Mouse (Mus musculus) activated CD4-positive, CD25-positive, alpha-beta regulatory T cell, adult 4 months (primary cell): ENCODE data around the gene Atp6v0c. TPM values are rescaled to one million over a fixed set of nuclear protein-coding genes. Genes with fewer than 3 reads are reported as not detected.

Source experiments
- ATAC-seq: one replicate; pipeline ENCODE4 v1.8.0; 2017
- polyA plus RNA-seq, 2 experiments: library from polyadenylated mRNA; unstranded; fragments of 100-300 nt; shearing (Covaris generic); gene quantifications; one replicate each; pipeline ENCODE4 v1.2.1; 2017

Atp6v0c gene
- polyA plus RNA-seq = 100 to 1,000 TPM; 152 to 192 TPM

DNA sequence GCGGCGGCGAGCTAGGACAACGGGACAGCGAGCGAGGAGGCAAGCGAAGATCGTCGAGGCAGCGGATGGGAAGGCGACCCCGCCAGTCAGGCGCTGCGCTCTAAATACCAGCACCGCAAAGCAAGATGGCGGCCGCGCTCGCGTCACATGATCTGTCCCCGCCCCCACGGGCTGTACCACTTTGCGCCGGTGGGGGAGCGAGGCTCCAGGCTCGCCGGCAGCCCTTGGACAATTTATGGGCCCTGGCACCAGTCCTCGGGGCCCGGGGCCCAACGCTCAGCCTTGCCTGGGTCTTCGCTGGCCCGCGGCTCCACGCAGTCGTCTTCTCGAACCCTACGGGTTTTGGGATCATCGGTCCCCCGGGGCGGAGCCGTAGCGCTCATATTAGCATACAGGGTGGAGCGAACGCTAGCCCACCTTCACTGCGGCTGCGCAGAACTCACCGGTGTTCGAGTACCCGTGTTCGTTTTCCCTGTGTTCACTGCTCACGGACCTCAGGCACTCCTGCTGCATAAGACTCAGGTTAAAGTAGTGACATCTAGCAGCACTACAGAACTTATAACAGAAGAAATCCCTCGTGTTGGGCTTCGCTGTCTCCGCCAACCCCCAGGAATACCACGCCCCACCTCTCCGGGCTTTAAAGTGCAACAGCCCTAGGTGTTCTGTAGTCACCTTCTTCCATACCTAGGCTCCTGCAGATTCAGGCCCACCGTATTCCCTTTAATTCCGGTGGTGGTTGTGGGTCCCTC lies at the start of gene Atp6v0c:
TSS of gene Atp6v0c (minus strand) at position 386 of the 749 bp plus-strand sequence.
- ATAC-seq = peak; percentile 83

DNA sequence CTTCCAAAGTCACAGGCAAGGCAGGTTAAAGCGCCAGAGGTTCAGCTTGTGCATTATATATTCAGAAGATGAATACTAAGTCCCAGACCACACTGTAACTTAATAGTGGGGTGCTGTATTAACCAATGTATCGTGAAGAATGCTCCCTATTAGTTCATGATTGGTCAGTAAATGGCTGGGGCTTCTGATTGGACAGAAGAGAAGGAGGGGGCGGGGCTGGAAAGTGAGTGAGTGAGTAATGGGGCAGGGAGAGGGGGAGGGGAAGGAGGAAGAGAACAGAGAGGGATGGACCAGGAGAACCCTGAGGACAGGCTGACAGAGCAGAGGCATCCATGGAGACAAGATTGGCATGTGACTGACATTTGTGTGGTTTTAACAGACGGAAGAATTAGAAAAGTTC lies 47.3 kb upstream of the Atp6v0c start:
- no peak for ATAC-seq

DNA sequence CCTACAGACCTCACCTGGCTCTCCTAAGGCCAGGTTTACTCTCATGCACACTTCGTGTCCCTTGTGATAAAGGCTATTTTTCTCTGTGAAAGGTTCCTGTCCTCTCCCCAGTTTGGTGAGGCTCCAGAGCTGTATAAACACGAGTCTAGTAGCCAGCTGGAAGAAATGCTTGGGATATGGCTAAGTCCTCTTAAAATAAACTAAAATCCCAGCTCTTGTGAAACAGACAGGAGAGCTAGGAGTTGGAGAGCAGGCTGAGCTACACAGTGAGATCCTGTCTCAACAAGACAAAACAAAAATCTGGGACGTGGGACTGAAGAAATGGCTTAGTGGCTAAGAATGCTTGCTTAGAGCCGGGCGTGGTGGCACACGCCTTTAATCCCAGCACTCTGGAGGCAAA lies 43.7 kb upstream of the Atp6v0c start:
- no peak for ATAC-seq

DNA sequence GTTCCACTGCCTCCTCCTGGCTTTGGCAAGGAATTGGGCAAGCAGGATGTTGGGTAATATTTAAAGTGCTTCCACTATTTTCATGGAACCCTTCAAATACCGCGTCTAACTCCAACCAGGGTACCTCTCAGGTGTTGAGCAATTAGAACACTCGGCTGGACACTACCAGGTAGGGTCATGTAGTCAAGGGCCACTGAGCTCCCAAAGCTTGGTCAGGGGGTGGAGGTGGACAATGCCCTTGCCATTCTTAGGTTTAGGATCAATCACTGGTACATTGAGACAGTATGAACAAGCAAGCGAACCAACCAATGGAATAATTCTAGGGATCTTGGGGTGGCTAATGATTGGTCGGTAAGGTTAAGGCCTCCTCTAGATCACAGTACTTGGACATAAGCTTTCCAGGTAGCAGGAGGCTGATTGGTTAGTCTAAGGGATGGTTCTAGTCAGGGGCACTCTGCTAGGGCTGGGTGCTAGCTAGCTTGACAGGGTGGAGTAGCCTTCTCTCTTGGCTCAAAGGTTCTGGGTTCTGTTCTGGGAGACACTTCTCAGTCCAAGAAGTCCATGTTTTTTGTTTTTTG lies 43.0 kb upstream of the Atp6v0c start:
- ATAC-seq = no peak

DNA sequence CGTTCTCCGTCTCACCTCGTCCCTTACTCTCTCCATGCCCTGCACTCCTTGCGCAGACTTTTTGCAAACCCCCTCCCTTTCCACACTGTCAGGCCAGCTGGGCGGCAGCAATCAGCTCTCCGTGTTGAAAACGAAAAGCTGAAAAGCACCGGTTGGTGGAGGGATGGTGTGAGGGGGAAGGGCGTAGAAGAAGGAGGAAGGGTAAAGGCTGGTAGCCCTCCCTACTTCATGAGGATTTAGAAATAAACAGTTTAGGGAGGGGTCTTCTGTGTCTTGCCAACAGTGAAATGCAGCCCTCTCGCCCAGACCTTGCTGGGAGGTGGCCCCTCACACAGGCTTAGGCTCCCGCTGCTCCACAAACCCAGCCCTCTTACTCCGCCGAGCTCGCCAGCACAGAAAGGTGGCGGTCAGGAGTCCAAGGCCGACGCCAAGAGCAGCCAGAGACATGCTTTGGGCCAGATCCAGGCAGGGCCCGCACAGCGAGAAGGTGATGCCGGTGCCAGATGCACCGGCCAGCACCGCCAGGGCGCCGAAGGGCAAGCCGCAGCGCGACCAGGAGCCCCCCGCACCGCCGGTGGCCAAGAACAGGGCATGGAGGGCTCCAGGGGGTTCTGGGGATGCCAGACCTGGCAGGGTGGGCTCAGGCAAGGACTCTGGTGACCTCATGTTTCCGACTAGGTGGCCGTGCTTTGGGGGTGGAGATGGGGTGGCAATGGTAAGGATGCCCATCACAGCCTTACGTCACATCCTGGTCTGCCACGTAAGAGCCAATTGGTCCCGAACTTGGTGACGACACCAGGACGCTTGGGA lies 42.3 kb upstream of the Atp6v0c start:
- ATAC-seq = no peak

DNA sequence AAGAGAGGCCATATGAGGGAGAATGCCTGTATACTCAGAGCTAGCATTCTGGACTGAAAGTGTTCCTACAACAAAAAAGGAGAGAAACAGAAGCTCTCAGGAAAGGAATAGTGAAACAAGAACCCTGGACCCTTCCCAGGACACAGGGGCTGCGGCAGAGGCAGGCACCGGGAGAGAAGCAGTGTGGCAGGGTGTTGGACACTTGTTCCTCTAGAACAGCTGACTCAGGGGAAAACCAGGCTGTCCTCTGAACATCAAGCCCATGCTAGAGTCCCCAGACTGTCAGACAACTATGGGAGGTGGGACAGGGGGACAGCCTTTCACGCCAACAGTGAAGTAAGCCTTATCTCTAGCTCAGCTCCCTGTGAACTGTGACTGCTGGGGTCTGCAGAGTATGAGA lies 41.1 kb upstream of the Atp6v0c start:
- no peak for ATAC-seq

DNA sequence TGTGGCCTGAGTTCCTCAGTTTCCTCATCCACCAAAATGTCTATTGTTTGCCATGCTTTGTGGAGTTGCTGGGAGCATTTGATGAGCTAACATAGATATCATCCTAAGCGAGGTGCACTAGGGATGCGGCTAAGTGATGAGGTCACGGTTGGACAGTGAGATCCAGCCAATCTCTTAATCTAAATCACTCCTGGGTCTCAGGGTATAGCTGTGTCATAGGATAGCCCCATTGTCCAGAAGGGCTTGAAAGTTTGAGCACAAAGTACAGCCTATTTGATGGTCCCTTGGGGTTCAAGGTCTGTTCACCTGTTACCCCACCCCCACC lies 40.4 kb upstream of the Atp6v0c start:
- ATAC-seq = no peak

DNA sequence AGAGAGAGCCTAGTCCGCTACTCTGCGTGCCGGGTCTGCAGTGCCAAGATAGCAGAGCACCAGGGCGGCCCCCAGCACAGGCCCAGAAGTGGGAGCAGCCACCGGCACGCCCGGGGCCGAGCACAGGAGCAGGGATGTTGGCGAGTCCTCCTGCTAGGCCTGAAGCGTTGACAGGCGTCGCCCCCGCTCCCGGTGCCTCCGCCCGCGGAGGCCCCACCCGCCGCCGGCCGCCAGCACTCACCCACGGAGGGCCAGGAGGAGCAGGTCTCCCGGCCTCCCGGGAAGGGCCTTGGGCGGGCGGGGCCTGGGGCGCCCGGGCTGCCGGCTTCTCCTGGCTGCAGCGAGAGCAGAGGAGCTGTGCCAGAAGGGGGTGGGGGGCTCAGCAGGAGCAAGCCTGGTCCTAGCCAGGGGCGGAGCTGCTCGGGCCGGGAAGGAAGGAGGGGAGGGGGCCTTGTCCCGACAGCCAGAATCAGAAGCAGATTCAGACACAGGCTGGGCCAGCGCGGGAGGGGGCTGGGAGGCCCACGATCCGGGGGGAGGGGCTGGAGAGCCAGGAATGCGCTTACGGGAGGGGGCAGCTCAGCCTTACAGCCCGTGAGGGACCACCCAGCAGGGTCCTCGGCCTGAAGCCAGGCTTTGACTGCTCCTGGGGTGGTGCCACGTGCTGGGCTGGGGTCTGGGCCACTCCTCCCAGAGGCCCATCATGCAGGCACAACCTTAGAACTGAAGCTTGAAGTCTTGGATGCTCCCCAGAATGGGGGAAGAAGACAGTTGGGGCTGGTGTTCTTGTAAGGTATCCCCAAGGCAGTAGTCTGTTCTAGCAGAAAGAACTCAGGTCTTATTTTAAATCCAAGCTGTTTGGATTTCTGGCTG lies 39.8 kb upstream of the Atp6v0c start, which contains the start of gene Ntn3:
TSS of gene Ntn3 (minus strand) at position 489 of the 873 bp plus-strand sequence.
- no peak for ATAC-seq

DNA sequence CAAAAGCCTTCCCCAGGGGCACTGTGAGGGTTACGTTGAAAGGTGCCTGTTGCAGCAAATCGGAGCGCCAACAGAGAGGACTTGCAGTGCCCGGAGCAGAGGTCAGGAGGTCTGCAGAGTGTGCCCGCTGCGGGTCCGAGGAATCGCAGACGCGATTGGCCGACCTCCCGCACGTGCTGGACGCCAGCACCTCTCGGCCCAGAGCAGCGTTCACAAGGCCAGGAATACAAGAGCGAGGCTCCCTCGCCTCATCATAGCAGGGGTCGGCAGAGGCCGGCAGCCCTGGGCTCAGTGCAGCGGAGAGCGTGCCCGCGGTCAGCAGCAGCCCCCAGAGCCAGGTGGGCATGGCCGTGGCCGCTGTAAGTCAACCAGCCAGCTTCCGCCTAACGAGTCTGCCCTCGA lies 39.1 kb upstream of the Atp6v0c start:
- no peak for ATAC-seq

DNA sequence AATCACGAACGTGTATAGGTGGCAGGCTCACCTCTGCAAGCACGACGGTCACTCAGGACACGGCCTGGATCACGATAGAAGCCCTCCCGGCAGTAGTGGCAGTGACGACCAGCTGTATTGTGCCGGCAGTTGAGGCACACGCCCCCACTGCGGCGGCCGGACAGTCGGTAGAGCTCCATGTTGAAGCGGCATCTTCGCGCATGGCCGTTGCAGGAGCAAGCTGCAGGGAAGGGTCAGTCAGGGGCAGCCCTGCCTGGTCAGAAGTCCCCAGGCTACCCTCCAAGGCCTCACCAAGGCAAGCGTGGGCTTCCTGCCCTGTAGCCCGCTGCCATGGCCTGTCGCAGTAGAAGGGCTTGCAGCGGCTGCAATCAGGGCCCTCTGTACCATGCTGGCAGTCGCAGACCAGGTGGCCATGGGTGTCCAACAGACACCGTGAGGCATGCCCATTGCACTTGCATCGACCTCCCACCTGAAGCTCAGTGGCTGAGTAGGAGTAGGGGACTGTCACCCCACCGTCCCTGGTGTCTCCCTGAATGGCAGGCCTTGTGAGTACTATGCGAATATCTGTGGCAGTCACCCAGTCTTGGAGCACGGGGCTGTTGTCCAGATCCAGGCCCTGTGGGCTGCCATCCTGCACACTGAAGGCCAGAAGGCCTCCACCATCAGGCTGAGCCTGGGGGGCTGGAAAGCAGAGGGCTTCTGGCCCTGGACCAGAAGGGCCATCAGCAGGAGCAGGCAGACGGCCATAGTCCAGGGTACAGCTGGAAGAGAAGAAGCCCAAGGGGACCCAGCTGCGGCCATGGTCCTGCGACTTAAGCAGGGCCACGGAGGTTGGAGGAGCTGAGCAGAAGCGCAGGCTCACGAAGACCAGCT lies 38.5 kb upstream of the Atp6v0c start:
- no peak for ATAC-seq

DNA sequence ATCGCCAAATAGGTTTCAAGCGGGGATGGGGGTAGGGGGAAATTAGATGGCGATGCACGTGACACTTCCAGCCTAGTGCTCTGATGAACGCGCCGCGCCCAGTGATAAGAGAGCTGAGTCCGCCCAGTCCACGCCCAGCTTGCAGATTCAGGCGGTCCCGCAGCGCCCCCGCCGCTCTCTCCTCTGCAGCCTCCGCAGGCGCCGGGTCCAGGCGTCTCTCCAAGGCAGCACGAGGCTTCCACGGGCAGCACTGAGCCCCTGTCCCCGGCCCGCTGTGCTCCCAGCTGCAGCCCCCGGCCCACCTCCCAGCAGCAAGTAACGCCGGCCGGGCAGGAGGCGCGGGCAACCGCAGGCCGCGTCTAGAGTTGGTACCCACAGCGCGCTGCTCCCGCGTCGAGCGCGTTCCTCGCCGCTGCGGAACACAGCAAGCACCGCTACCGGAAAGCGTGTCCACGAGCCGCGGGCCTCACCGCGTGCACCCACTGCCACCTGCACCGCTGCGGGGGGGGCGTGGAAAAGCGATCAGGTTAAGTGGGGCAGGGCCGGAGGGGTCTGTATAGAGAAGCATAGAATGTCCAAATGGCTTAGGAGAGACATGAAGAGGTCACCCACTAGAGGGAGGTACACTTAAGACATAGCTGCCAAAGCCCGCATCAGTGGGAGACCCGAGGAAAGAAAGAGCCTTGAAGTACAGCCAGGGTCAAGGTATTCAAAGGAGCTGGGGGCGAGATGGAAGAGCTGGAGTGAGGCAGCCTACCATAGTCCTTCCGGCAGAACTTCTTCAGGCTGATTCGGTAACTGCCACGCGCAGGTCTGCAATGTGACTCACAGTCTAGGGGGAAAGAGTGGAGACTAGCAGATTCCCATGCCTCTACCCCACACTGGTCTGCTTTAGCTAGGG lies 37.2 kb upstream of the Atp6v0c start:
- no peak for ATAC-seq

DNA sequence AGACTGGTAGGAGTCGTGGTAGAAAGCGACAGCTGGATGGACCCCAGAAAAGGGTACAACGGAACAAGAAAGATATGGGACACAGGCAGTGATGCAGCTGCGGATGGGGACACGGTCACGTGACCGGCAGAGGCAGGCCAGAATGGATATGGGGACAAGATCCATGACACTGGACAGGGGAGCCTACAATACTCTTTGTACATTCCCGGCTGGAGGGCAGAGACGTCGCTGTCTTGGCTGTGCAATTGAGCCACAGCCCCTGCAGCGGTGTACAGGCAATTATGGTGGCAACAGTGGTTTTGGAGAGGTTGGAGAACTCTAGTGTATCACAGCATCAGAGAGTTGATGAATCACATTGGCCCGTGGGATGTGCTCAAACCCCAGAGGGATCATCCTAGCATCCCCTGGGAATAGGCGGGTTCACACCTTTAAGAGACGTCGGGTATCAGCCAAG lies 36.4 kb upstream of the Atp6v0c start:
- no peak for ATAC-seq

DNA sequence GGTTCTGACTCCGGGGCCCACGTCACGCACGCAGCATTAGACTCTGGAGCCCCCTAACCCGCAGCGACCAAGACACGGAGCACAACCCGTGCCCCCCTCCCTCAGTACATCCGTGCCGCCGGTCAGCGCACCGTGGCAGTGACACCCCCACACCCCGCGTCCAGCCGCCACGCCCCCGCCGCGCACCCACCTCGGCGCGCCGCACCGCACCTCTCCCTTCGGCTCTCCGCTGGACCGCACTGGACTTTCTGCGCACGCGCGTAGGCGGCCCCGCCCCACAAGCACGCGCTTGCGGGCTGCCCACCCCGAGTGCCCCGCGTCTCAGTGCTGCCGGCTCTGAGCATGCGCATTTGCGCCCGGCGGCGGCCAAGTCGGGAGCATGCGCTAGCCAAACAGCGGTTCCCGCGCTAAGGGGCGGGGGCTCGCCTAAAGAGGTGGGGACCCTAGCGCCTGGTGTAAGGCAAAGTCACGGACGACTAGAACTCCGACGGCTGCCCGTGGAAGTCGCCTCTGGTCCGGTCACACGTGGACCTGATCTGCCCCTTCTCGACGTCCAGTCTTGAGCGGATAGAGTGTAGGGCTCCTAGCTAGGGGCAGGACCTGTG lies 35.9 kb upstream of the Atp6v0c start, which contains the start of gene Tbc1d24:
TSS of gene Tbc1d24 (minus strand) at position 279 of the 605 bp plus-strand sequence.
- peak; percentile 34 for ATAC-seq

DNA sequence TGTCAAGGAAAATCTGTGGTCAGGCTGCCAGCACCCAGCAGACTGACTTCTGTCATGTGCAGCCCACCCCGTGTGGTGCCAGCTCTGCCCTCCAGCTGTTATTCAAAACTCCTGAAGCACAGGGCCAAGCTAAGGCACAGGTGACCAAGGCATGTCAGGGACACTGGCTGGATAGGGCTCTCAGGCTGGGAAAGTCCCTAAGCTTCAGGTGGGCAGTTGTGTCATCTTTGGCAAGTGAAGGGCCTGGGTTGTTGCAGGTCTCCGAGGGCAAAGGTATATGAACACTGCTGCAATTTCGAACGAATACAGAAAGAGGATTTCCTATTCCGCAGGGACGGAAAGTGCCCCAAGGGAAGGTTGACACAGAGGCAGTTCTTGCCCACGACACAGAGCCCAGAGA lies 35.3 kb upstream of the Atp6v0c start:
- ATAC-seq = no peak

DNA sequence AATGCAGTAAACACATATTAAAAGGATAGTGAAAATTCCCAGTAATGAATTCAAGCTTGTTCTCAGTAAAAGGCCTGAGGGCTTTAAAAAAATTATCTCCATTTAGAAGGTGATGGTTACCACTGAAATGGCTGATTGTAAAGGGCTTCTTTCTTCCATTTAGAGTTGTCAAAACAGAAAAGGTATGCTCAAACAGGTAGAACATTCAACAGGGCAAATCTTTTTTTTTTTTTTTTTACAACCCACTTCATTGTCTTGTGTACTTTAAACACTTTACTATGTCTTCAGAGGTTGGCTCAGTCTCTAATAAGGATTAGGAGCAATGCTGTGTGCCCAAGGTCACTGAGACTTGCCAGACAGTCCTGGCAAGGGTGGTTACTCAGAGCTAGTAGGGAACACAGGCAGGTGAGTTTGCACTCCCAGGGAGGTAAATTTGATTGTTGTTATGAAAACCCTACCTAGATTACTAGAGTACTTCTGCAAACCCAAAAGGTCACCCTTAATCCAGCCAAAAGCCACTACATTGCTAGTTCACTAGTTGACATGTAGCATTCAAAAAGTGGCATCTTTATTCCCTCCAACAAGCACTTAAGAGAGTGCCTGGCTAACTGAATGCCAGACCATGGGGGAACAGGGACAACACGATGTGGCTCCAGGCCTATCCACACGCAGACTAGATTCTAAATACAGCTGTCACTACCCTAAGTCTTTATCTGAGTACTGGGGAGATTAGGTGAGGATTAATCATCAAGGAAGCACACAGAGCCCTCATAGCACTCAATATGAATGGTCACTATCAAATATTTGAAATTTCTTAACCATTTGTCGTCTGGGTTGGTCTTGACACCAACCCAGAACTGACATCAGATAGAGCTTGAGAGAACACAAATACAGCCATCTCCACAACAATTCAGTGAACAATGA lies 34.4 kb upstream of the Atp6v0c start:
- ATAC-seq = no peak

DNA sequence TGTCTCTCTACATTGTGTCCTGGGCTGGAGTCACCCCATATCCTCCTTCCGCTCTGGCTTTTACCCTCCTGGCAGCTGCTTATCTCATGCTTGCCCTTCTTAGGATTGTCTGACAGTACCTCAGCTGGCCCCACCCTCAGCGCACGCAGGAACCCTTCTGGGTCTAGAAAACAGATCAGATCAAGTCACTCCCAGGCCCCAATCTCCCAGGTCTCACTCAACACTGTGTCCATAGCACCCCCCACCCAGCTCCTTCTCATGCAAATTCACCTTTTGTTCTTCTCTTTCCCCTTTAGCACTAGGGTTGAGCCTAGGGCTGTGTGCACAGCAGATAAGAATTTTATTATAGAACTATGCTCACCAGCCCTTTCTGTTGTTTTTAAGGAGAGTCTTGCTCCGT lies 33.6 kb upstream of the Atp6v0c start:
- ATAC-seq = no peak

DNA sequence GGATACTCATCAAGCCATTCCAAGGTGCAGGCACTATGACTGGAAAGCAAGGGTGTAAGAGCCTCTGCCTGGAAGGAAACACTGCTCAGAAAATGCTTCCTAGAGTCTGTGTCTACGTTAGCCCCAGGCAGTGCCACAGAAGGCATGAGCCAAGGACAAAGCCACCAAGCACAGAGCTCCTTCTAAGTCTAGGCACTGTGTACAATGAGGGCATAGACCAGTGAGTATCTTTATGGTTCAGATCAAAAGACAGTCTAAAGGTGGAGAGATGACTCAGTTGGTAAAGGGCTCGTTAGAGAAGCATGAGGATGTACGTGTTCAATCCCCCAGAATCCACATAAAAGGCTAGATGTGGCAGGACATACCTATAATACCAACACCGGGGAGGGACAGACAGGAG lies 31.6 kb upstream of the Atp6v0c start:
- ATAC-seq = no peak

DNA sequence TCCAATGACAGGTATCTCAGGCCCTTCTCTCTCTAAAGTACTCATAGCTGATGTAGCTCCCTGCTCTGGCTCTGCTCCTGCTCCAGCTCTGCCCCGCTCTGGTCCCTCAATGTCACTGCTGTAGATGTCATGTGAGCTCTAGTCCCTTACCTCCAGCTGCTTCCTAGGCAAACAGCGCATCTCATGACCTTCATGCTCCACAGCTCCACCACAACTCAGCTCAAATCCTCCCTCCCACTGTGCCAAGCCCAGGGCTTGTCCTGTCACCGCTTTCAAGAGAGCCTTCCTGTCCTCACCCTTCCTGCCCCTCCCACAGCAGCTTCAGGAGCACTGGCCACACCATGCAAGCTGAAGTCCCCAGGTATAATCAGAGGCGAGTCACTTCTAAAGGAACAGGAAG lies 30.2 kb upstream of the Atp6v0c start:
- ATAC-seq = no peak

DNA sequence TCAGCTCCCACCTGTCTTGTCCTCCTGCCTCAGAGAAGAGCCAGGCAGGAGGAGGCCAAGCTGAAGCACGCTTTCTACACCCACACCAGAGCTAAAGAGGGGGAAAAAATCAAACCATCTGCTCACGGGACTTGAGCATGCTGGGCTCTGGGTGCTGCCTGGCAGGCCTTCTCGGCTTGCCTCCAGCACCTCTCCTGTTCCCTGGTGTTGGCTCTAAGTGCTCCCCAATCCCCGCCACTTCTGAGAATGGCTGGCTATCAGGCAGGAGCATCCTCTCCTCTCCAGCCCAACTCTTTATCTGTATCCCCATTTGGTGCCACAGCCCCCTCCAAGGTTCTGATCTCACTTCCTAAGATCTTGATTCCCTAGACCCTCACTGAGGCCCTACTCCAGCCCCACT lies 29.8 kb upstream of the Atp6v0c start:
- no peak for ATAC-seq
